Mouse (Mus musculus): ENCODE measurements at regions not wholly inside any gene's neighbourhood (a gene's known extent, or its start where the extent isn't known, plus 50 kb on each side); places are given as distances from the start of the nearest gene placed in this dataset.

- no peak for DNase-seq (ENCODE audit: low spot score in 2 of 2)
Measured at GRCm38 (mm10) chr8:78147170-78147569, 65.9 kb upstream of the Ttc29 start.

- DNase-seq (ENCODE audit: low spot score in 2 of 2): no peak
Measured at GRCm38 (mm10) chr8:78148006-78148405, 65.1 kb upstream of the Ttc29 start.

GRCm38 (mm10) chr8:78154873-78155272, 58.2 kb upstream of the Ttc29 start:
- DNase-seq (ENCODE audit: low spot score in 2 of 2): no peak

GRCm38 (mm10) chr8:78162046-78162445, 51.1 kb upstream of the Ttc29 start:
- DNase-seq (ENCODE audit: low spot score in 2 of 2): no peak

- no peak for DNase-seq (ENCODE audit: low spot score in 2 of 2)
Measured at GRCm38 (mm10) chr8:78162763-78163508, 50.2 kb upstream of the Ttc29 start.
